Mouse (Mus musculus) hindbrain, embryonic 16.5 days (tissue): Measurements from ENCODE around the gene Slc25a45. TPM values are rescaled to one million over a fixed set of nuclear protein-coding genes. Genes with fewer than 3 reads are reported as not detected.

ENCODE experiments used
- ATAC-seq: fragments of 200-750 bp; cut with Nextera tagmentation; 2 replicates; pipeline ENCODE4 v1.8.0; 2017; ENCODE audit warnings: moderate TSS enrichment, moderate library complexity
- H3K27ac ChIP-seq: fragments of 300-500 bp; sonication (generic); 2 replicates; pipeline ENCODE4 v1.5.1; 2014; ENCODE audit warnings: low read depth, mild to moderate bottlenecking, control low read depth, low read length, moderate library complexity
- H3K27me3 ChIP-seq: fragments of 300-500 bp; sonication (generic); replicated peaks from 2 replicates; pipeline ENCODE4 v1.6.1; 2014; ENCODE audit warnings: low read length; ENCODE audit not compliant: control insufficient read depth, insufficient read depth
- H3K36me3 ChIP-seq: fragments of 300-500 bp; sonication (generic); 2 replicates; pipeline ENCODE4 v1.6.1; 2014; ENCODE audit warnings: mild to moderate bottlenecking, low read length, moderate library complexity, mixed read lengths; ENCODE audit not compliant: control insufficient read depth, insufficient read depth
- H3K4me1 ChIP-seq: fragments of 300-500 bp; sonication (generic); 2 replicates; pipeline ENCODE4 v1.6.1; 2014; ENCODE audit warnings: low read depth, low read length; ENCODE audit not compliant: control insufficient read depth, insufficient read depth
- H3K4me2 ChIP-seq: fragments of 300-500 bp; sonication (generic); 2 replicates; pipeline ENCODE4 v1.6.1; 2014; ENCODE audit warnings: mild to moderate bottlenecking, low read length, control low read depth, moderate library complexity
- H3K4me3 ChIP-seq: fragments of 300-500 bp; sonication (generic); 2 replicates; pipeline ENCODE4 v1.5.1; 2014; ENCODE audit warnings: mild to moderate bottlenecking, low read length, control low read depth, moderate library complexity
- H3K9ac ChIP-seq: fragments of 300-500 bp; sonication (generic); 2 replicates; pipeline ENCODE4 v1.6.1; 2014; ENCODE audit warnings: low read depth, mild to moderate bottlenecking, control low read depth, low read length, moderate library complexity
- H3K9me3 ChIP-seq: fragments of 300-500 bp; sonication (generic); 2 replicates; pipeline ENCODE4 v1.6.1; 2014; ENCODE audit warnings: mild to moderate bottlenecking, low read length, moderate library complexity; ENCODE audit not compliant: control insufficient read depth
- WGBS: fragments of 180-500 bp; shearing (Covaris S2); extraction: QIAGEN DNeasy Blood & Tissue Kit; methylation state at CpG from one replicate; pipeline ENCODE4 v1.1.7; 2014; 5-methylcytosine and 5-hydroxymethylcytosine counted together
- polyA plus RNA-seq: library from polyadenylated mRNA; unstranded; fragments of >200 nt; fragmentation: Nextera tagmentation; extraction: Ambion mirVana; gene quantifications from 2 replicates; pipeline ENCODE4 v1.2.1, GENCODE M21; 2015

Slc25a45 gene
- polyA plus RNA-seq, 1 experiment from 2014 or later: 2.6 TPM

GRCm38 (mm10) chr19:5928546-5928945 lies 50.9 kb downstream of the Slc25a45 start:
- Histone ChIP-seq H3K4me1 (peaks cover 6% of the 10 kb centered on the region), H3K36me3 (no peaks in the 10 kb centered on the region), H3K4me3 (no peak overlapping the region), H3K27me3 (no peaks in the 10 kb centered on the region), H3K9ac (no peak overlapping the region), H3K27ac (no peak overlapping the region), H3K9me3 (no peaks in the 10 kb centered on the region), H3K4me2 (no peak overlapping the region)
- ATAC-seq: no peak
- 65% methylated on average over 3 of the region's 3 CpGs for WGBS

GRCm38 (mm10) chr19:5929634-5930596 lies 52.3 kb downstream of the Slc25a45 start:
- no peaks in the 10 kb centered on the region for H3K9me3 ChIP-seq
- 64% methylated on average over 14 of the region's 14 CpGs for WGBS
- peaks cover 3% of the 10 kb centered on the region for H3K4me1 ChIP-seq
- no peak overlapping the region for H3K4me3 ChIP-seq
- no peak for ATAC-seq
- no peak overlapping the region for H3K27ac ChIP-seq
- no peak overlapping the region for H3K4me2 ChIP-seq
- H3K27me3 ChIP-seq: no peaks in the 10 kb centered on the region
- no peak overlapping the region for H3K9ac ChIP-seq
- H3K36me3 ChIP-seq: no peaks in the 10 kb centered on the region

GRCm38 (mm10) chr19:5935266-5935665 lies 57.7 kb downstream of the Slc25a45 start:
- peaks cover 19% of the 10 kb centered on the region for H3K4me1 ChIP-seq
- WGBS: 59% methylated on average over 3 of the region's 3 CpGs
- no peak for ATAC-seq

More at GRCm38 (mm10) chr19:5935266-5935665, 57.7 kb downstream of the Slc25a45 start:
- Histone ChIP-seq H3K9ac (no peak overlapping the region), H3K27me3 (no peaks in the 10 kb centered on the region), H3K27ac (no peak overlapping the region), H3K9me3 (no peaks in the 10 kb centered on the region), H3K36me3 (no peaks in the 10 kb centered on the region), H3K4me3 (no peak overlapping the region), H3K4me2 (no peak overlapping the region)

Other genes starting within 250 kb of the Slc25a45 start
- gene Rela, start 240.3 kb upstream of the Slc25a45 start, polyA plus RNA-seq: 35.7 and 38.7 TPM in 2 replicates
- gene Sipa1, start 214.1 kb upstream of the Slc25a45 start, polyA plus RNA-seq: 14.3 and 19.1 TPM in 2 replicates
- 9.2 and 13.2 TPM in 2 replicates for gene Map3k11, start 189.1 kb upstream of the Slc25a45 start, polyA plus RNA-seq
- gene Pcnx3, start 188.9 kb upstream of the Slc25a45 start, polyA plus RNA-seq: 22.6 and 24.8 TPM in 2 replicates
- gene Kcnk7, start 173.4 kb upstream of the Slc25a45 start, polyA plus RNA-seq: not detected in 2 replicates
- gene Ehbp1l1, start 151.5 kb upstream of the Slc25a45 start, polyA plus RNA-seq: 21.6 and 29.7 TPM in 2 replicates
- gene Fam89b, start 148.2 kb upstream of the Slc25a45 start, polyA plus RNA-seq: 118 and 128 TPM in 2 replicates
- gene Ltbp3, start 136.9 kb upstream of the Slc25a45 start, polyA plus RNA-seq: 11.6 and 15.4 TPM in 2 replicates
- gene Scyl1, start 106.4 kb upstream of the Slc25a45 start, polyA plus RNA-seq: 83.2 and 93.9 TPM in 2 replicates
- gene Frmd8, start 2.5 kb upstream of the Slc25a45 start, polyA plus RNA-seq: 18.1 and 20.1 TPM in 2 replicates
- gene Tigd3, start 16.3 kb downstream of the Slc25a45 start, polyA plus RNA-seq: 10.0 and 10.2 TPM in 2 replicates
- 94.0 and 117 TPM in 2 replicates for gene Dpf2, start 35.2 kb downstream of the Slc25a45 start, polyA plus RNA-seq
- 22.2 and 23.4 TPM in 2 replicates for gene Cdc42ep2, start 47.0 kb downstream of the Slc25a45 start, polyA plus RNA-seq
- gene Pola2, start 86.4 kb downstream of the Slc25a45 start, polyA plus RNA-seq: 22.4 and 26.6 TPM in 2 replicates
- not detected in 2 replicates for gene Slc22a20, start 108.3 kb downstream of the Slc25a45 start, polyA plus RNA-seq
- gene Capn1, start 138.1 kb downstream of the Slc25a45 start, polyA plus RNA-seq: 5.2 and 5.6 TPM in 2 replicates
- 29.0 and 38.4 TPM in 2 replicates for gene Syvn1, start 168.8 kb downstream of the Slc25a45 start, polyA plus RNA-seq
- gene Mrpl49, start 180.0 kb downstream of the Slc25a45 start, polyA plus RNA-seq: 62.4 and 68.8 TPM in 2 replicates
- gene Fau, start 180.0 kb downstream of the Slc25a45 start, polyA plus RNA-seq: 471 and 479 TPM in 2 replicates
- 31.5 and 35.2 TPM in 2 replicates for gene Znhit2, start 183.4 kb downstream of the Slc25a45 start, polyA plus RNA-seq
- gene Tm7sf2, start 190.6 kb downstream of the Slc25a45 start, polyA plus RNA-seq: 61.3 and 64.6 TPM in 2 replicates
- 89.5 and 91.3 TPM in 2 replicates for gene Vps51, start 199.4 kb downstream of the Slc25a45 start, polyA plus RNA-seq
- gene Tmem262, start 202.2 kb downstream of the Slc25a45 start, polyA plus RNA-seq: not detected in 2 replicates
- gene Gm28374, start 204.4 kb downstream of the Slc25a45 start, polyA plus RNA-seq: 1.2 and 1.5 TPM in 2 replicates
- 74.8 and 77.4 TPM in 2 replicates for gene Zfpl1, start 207.1 kb downstream of the Slc25a45 start, polyA plus RNA-seq
- 6.8 and 7.7 TPM in 2 replicates for gene Cdca5, start 207.2 kb downstream of the Slc25a45 start, polyA plus RNA-seq
- gene AC131692.1, start 216.6 kb downstream of the Slc25a45 start, polyA plus RNA-seq: not detected in 2 replicates
- gene Naaladl1, start 228.0 kb downstream of the Slc25a45 start, polyA plus RNA-seq: 0.41 and 0.43 TPM in 2 replicates
- 48.5 and 53.9 TPM in 2 replicates for gene Sac3d1, start 240.8 kb downstream of the Slc25a45 start, polyA plus RNA-seq